Mouse (Mus musculus) megakaryocyte-erythroid progenitor cell, adult 5-6 weeks (primary cell): ENCODE results near the gene Ppp3r2. TPM values are rescaled to one million over a fixed set of nuclear protein-coding genes. Genes with fewer than 3 reads are reported as not detected.

Experiments
- total RNA-seq, 2 experiments: library from RNA; stranded (forward) in 1 of 2; stranded (reverse) in 1 of 2; fragments of 200-1000, 215-1000 nt in 1 of 2; fragments of >200 nt in 1 of 2; fragmentation: Nextera tagmentation in 1 of 2; gene quantifications; 2 replicates each; pipeline ENCODE4 v1.2.3; 2014 to 2017

Ppp3r2 gene
- total RNA-seq, 2 experiments from 2014 or later = not detected

Other genes starting within 250 kb of the Ppp3r2 start
- gene Acnat1, start 208.1 kb downstream of the Ppp3r2 start, total RNA-seq (2014; fragmentation: Nextera tagmentation) = 0.72 TPM in 1 of 2 replicates, not detected in the other
- gene Acnat1, start 208.1 kb downstream of the Ppp3r2 start, total RNA-seq (2017) = not detected in 2 replicates
- 0.40 TPM in 1 of 2 replicates, not detected in the other for gene Baat, start 175.5 kb downstream of the Ppp3r2 start, total RNA-seq (2014; fragmentation: Nextera tagmentation)
- not detected in 2 replicates for gene Baat, start 175.5 kb downstream of the Ppp3r2 start, total RNA-seq (2017)
- gene Mrpl50, start 160.9 kb downstream of the Ppp3r2 start, total RNA-seq (2014; fragmentation: Nextera tagmentation) = 61.2 and 68.9 TPM in 2 replicates
- gene Mrpl50, start 160.9 kb downstream of the Ppp3r2 start, total RNA-seq (2017) = 52.4 and 72.4 TPM in 2 replicates
- gene Zfp189, start 160.8 kb downstream of the Ppp3r2 start, total RNA-seq (2014; fragmentation: Nextera tagmentation) = 10.4 and 10.8 TPM in 2 replicates
- 7.3 and 11.8 TPM in 2 replicates for gene Zfp189, start 160.8 kb downstream of the Ppp3r2 start, total RNA-seq (2017)
- 0.30 TPM in 1 of 2 replicates, not detected in the other for gene Aldob, start 132.5 kb downstream of the Ppp3r2 start, total RNA-seq (2014; fragmentation: Nextera tagmentation)
- gene Aldob, start 132.5 kb downstream of the Ppp3r2 start, total RNA-seq (2017) = not detected in 2 replicates
- gene Tmem246, start 84.1 kb downstream of the Ppp3r2 start, total RNA-seq (2014; fragmentation: Nextera tagmentation) = 1.7 and 2.1 TPM in 2 replicates
- gene Tmem246, start 84.1 kb downstream of the Ppp3r2 start, total RNA-seq (2017) = 3.0 and 3.3 TPM in 2 replicates
- 62.2 and 66.1 TPM in 2 replicates for gene Rnf20, start 50.0 kb downstream of the Ppp3r2 start, total RNA-seq (2014; fragmentation: Nextera tagmentation)
- gene Rnf20, start 50.0 kb downstream of the Ppp3r2 start, total RNA-seq (2017) = 153 and 170 TPM in 2 replicates
- not detected in 2 replicates for gene Grin3a, start 163.7 kb upstream of the Ppp3r2 start, total RNA-seq (2014; fragmentation: Nextera tagmentation)
- not detected in 2 replicates for gene Grin3a, start 163.7 kb upstream of the Ppp3r2 start, total RNA-seq (2017)